Mouse (Mus musculus) midbrain, embryonic 10.5 days (tissue): Measurements from ENCODE around the gene Dusp10. TPM values are rescaled to one million over a fixed set of nuclear protein-coding genes. Genes with fewer than 3 reads are reported as not detected.
A peak's percentile ranks its signal among the peaks of the same experiment; 100 is the strongest.

Experiments used
- DNase-seq: peaks from one replicate; pipeline ENCODE4 v3.0.0-alpha.2; 2017; ENCODE audit warnings: low spot score
- H3K27ac ChIP-seq: fragments of 300-500 bp; sonication (generic); replicated peaks from 2 replicates; pipeline ENCODE4 v1.5.1; 2016; ENCODE audit warnings: mild to moderate bottlenecking
- H3K27me3 ChIP-seq: fragments of 300-500 bp; sonication (generic); 2 replicates; pipeline ENCODE4 v1.6.1; 2016; ENCODE audit warnings: low read depth, mild to moderate bottlenecking; ENCODE audit not compliant: poor library complexity, severe bottlenecking
- H3K36me3 ChIP-seq: fragments of 300-500 bp; sonication (generic); 2 replicates; pipeline ENCODE4 v1.6.1; 2016; ENCODE audit warnings: mild to moderate bottlenecking, moderate library complexity
- H3K4me1 ChIP-seq: fragments of 300-500 bp; sonication (generic); 2 replicates; pipeline ENCODE4 v1.6.1; 2016
- H3K4me3 ChIP-seq: fragments of 300-500 bp; sonication (generic); 2 replicates; pipeline ENCODE4 v1.5.1; 2016; ENCODE audit warnings: mild to moderate bottlenecking, moderate library complexity
- H3K9me3 ChIP-seq: fragments of 300-500 bp; sonication (generic); replicated peaks from 2 replicates; pipeline ENCODE4 v1.6.1; 2016; ENCODE audit warnings: mild to moderate bottlenecking
- WGBS: fragments of 180-500 bp; shearing (Covaris S2); methylation state at CpG from one replicate; pipeline ENCODE4 v1.1.7; 2016; 5-methylcytosine and 5-hydroxymethylcytosine counted together
- polyA plus RNA-seq: library from polyadenylated mRNA; unstranded; fragments of >200 nt; fragmentation: Nextera tagmentation; extraction: Ambion mirVana; gene quantifications from 2 replicates; pipeline ENCODE4 v1.2.1, GENCODE M21; 2016

Gene Dusp10
- polyA plus RNA-seq, 1 experiment from 2014 or later: 6.6 TPM

DNA sequence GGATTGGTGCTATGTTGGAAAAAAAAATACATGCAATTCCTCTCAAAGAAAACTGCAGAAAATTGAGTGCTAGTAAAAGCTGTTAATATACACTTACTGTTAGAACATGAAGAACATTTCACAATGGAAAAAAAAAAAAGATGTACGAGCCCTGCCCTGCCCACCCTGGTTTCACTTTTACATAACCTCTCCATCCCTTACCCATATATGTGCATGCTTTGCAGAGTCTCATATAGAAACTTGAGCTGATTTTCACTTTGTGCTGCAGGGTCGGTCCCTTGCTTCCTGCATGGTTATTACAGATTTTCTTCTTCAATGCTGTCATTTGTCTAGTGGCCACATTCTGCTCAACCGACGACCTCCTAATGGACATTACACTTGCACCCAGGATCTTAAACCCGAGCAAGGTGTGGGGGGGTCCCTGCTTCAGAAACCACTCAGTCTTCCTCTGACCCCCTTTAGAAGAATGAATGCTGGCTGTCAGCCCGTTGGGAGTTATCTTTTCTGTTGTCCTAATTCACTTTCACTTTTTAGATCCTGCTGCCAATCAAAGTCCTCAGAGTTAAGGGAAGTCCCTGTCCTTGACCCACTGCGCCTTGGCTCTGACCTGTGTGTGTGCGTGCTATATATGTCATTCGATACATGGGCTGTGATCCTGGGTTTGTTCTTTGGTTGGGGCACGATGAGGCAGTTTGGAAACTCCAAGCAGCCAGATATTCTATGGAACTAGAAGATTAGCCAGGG lies 35.7 kb downstream of the Dusp10 start:
- Histone ChIP-seq H3K27ac (no peak overlapping the region), H3K4me3 (no peak overlapping the region), H3K36me3 (no peaks in the 10 kb centered on the region), H3K27me3 (no peaks in the 10 kb centered on the region), H3K4me1 (no peaks in the 10 kb centered on the region), H3K9me3 (no peaks in the 10 kb centered on the region)
- WGBS: 86% methylated on average over 10 of the region's 10 CpGs
- DNase-seq: no peak

DNA sequence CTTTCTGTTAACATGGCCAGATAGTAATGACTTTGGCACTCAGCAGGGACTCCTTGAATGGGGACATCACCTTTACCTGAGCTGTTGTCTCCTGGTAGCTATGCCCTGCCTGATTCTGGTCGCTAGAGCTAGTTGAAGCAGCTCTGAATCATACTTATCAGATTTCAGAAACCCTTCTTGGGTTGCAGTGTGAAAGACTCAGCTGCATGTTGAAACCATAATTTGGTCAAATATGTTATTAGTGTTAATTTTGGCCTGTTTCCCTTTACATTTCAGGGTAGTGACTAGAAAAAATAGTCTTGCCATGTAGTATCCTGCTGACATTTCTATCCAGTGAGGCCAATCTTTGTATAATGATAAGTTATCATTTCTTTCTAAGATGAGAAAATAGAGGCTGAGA lies 38.2 kb downstream of the Dusp10 start:
- Histone ChIP-seq H3K27ac (no peak overlapping the region), H3K27me3 (no peaks in the 10 kb centered on the region), H3K4me1 (no peaks in the 10 kb centered on the region), H3K36me3 (no peaks in the 10 kb centered on the region), H3K9me3 (no peaks in the 10 kb centered on the region), H3K4me3 (no peak overlapping the region)
- no peak for DNase-seq
- WGBS: 60% methylated on average over 1 of the region's 1 CpGs

DNA sequence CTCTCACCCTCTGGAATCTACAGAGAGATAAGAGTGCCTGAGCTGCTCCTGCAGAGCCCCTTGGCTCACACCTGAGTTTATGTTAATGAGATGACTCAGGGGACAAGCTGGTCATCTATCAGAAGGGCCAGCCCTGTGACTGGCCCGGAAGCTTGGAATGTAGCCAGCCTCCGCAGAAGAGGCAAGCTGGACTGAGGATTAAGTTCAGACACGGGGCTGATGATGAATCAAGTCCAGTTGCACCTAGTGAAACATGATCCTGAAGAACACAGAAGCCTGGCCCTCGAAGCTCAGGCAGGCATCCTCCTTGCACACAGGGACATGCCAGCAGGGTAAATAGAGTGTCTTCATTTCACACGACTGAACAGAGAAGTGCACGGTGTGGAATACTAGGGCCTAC lies 38.7 kb downstream of the Dusp10 start:
- 51% methylated on average over 6 of the region's 6 CpGs for WGBS
- H3K4me3 ChIP-seq: no peak overlapping the region
- no peak for DNase-seq
- H3K4me1 ChIP-seq: no peaks in the 10 kb centered on the region
- no peaks in the 10 kb centered on the region for H3K27me3 ChIP-seq
- H3K27ac ChIP-seq: no peak overlapping the region
- H3K9me3 ChIP-seq: no peaks in the 10 kb centered on the region
- no peaks in the 10 kb centered on the region for H3K36me3 ChIP-seq

DNA sequence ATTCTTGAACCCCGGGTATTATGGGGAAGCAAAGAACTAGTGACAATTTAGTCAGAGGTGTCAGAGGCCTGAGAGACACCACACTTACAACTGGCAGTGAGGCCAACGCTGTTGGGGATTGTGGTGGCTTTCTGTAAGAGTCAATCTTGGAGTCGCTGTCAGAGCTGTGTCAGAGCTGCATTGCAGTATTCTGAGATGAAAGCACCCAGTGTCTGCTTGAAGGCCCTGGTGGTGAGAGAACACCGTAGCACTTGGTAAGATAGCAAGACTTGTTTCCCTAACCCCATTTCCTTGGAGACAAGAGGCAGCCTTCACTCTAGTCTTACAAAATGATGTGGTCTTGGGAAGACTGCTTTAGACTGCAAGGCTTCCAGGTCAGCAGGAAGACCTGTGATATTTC lies 39.2 kb downstream of the Dusp10 start:
- Histone ChIP-seq H3K4me1 (no peaks in the 10 kb centered on the region), H3K4me3 (no peak overlapping the region), H3K36me3 (no peaks in the 10 kb centered on the region), H3K27me3 (no peaks in the 10 kb centered on the region), H3K9me3 (no peaks in the 10 kb centered on the region), H3K27ac (no peak overlapping the region)
- no peak for DNase-seq
- 88% methylated on average over 4 of the region's 4 CpGs for WGBS

DNA sequence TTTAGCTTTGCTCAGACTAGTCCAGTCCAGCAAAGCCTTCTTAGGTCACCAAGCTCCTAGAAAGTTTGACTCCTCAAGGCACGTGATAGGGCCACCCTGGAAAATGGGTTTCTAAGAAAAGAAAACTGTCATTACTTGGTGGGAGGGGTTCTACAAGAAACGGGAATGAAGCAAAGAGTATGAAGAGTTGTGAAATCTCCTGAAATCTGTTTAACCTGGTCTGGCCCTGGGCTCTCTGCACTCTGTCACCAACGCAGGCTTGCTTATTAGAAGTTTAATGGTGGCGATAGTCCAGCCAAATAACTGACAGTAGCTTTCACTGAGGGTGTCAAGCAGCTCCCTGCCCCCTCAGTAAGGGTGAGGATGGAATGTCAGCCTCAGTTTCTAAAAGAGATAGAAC lies 40.0 kb downstream of the Dusp10 start:
- Histone ChIP-seq H3K27me3 (no peaks in the 10 kb centered on the region), H3K4me3 (no peak overlapping the region), H3K4me1 (no peaks in the 10 kb centered on the region), H3K36me3 (no peaks in the 10 kb centered on the region), H3K9me3 (no peaks in the 10 kb centered on the region), H3K27ac (no peak overlapping the region)
- 86% methylated on average over 4 of the region's 4 CpGs for WGBS
- DNase-seq: no peak

DNA sequence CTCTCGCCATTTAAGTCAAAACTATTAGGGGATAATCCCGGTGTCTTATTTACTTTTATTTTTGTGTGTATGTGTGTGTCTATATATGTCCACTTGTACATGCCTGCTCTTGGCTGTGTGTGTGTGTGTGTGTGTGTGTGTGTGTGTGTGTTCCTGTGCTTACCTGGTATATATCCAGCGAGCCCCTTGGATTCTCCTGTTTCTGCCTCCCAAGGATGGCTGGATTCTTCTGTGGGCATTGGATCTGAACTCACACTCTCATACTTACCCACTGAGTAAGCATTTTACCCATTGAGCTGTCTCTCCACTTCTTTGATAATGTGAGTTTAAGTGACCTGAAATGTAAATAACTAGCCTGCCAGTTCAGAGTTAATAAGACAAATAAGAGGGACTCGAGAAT lies 40.6 kb downstream of the Dusp10 start:
- Histone ChIP-seq H3K27me3 (no peaks in the 10 kb centered on the region), H3K27ac (no peak overlapping the region), H3K9me3 (no peaks in the 10 kb centered on the region), H3K4me3 (no peak overlapping the region), H3K4me1 (no peaks in the 10 kb centered on the region), H3K36me3 (no peaks in the 10 kb centered on the region)
- 89% methylated on average over 4 of the region's 4 CpGs for WGBS
- no peak for DNase-seq

DNA sequence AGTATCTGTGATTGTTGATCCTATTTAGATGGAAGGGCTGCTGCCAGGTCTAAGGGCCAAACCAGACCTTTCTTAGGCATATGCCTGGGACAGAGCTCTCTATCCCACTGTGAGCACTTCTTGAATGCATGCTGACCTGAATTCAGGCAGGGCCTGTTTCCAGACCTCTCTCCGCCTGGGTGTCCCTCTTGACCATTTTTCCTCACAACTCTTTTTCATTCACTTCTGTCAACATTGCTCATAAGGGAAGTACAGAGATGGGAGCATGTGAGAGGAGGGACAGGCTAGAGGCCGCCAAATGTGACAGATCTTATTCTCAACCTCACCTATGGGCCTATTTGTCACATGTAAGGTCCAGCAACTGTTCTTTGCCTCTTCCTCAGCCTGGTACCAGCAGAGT lies 41.1 kb downstream of the Dusp10 start:
- 93% methylated on average over 2 of the region's 2 CpGs for WGBS
- no peak for DNase-seq

DNA sequence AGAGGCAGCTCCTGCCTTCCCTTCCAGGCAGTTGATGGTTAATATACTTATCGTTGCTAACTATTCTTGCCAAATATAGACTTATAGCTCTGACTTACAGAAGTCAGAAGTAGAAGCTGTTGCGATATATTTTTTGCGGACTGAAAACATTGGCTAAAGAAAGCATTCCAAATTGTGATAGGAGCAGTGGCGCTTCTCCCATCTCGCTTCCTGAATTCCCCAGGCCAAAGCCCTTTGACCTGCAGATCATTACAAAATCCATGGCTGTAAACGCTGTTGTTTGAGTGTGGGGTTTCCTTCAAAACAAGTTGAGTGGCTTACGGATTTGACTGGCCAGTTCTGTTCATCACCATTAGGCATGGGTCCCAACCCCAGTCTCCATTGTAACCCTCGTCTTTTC lies 45.1 kb downstream of the Dusp10 start:
- H3K36me3 ChIP-seq: no peaks in the 10 kb centered on the region
- no peak overlapping the region for H3K4me3 ChIP-seq
- no peaks in the 10 kb centered on the region for H3K4me1 ChIP-seq
- H3K27ac ChIP-seq: no peak overlapping the region
- WGBS: 87% methylated on average over 8 of the region's 8 CpGs
- no peaks in the 10 kb centered on the region for H3K27me3 ChIP-seq
- no peak for DNase-seq
- no peaks in the 10 kb centered on the region for H3K9me3 ChIP-seq

More for the DNA sequence above, 41.1 kb downstream of the Dusp10 start:
- Histone ChIP-seq H3K4me3 (no peak overlapping the region), H3K27me3 (no peaks in the 10 kb centered on the region), H3K4me1 (no peaks in the 10 kb centered on the region), H3K27ac (no peak overlapping the region), H3K36me3 (no peaks in the 10 kb centered on the region), H3K9me3 (no peaks in the 10 kb centered on the region)

DNA sequence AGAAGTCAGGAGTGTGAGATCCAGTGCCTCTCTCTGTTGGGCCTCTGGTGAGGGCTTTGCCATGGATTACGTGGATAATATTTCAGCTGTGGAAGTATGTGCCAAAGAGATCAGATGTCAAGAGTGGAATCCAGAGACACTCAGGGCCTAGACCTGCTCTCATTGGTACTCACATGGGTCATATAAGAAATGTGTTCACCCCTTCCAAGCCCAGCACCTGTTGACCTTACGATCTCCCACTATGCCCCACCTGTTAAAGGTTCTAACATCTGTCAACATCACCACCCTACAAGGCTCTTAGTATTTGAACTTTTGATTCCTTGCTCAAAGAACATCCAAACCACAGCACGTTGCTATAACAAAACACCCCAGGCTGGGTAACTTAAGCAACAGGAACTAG lies 46.7 kb downstream of the Dusp10 start:
- no peak for DNase-seq
- 90% methylated on average over 3 of the region's 3 CpGs for WGBS

DNA sequence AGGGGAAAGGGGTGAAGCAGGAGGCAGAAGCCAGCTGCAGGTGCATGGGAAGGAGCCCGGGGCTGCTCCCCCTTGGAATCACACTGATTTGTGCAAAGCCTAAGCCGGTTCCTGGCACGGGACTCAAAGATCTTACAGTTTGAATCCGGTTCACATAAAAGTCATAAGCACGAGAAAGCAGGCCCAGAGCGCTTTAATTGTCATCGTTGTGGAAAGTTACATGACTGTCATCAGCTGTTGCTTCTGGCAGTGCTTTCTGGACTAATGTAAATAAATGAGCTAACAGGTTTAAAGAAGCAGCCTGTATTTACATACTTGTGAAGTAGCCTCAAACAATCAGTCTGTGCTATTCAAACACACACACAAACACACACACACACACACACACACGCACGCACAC lies 47.3 kb downstream of the Dusp10 start:
- no peak overlapping the region for H3K27ac ChIP-seq
- no peak overlapping the region for H3K4me3 ChIP-seq
- no peaks in the 10 kb centered on the region for H3K9me3 ChIP-seq
- H3K27me3 ChIP-seq: no peaks in the 10 kb centered on the region
- no peaks in the 10 kb centered on the region for H3K36me3 ChIP-seq
- WGBS: 87% methylated on average over 9 of the region's 9 CpGs
- DNase-seq: no peak
- no peaks in the 10 kb centered on the region; the same call in 1 of the 2 replicates for H3K4me1 ChIP-seq

More for the DNA sequence above, 46.7 kb downstream of the Dusp10 start:
- H3K4me1 ChIP-seq: no peaks in the 10 kb centered on the region
- no peaks in the 10 kb centered on the region for H3K36me3 ChIP-seq
- no peak overlapping the region for H3K4me3 ChIP-seq
- H3K27me3 ChIP-seq: no peaks in the 10 kb centered on the region
- no peaks in the 10 kb centered on the region for H3K9me3 ChIP-seq
- H3K27ac ChIP-seq: no peak overlapping the region

DNA sequence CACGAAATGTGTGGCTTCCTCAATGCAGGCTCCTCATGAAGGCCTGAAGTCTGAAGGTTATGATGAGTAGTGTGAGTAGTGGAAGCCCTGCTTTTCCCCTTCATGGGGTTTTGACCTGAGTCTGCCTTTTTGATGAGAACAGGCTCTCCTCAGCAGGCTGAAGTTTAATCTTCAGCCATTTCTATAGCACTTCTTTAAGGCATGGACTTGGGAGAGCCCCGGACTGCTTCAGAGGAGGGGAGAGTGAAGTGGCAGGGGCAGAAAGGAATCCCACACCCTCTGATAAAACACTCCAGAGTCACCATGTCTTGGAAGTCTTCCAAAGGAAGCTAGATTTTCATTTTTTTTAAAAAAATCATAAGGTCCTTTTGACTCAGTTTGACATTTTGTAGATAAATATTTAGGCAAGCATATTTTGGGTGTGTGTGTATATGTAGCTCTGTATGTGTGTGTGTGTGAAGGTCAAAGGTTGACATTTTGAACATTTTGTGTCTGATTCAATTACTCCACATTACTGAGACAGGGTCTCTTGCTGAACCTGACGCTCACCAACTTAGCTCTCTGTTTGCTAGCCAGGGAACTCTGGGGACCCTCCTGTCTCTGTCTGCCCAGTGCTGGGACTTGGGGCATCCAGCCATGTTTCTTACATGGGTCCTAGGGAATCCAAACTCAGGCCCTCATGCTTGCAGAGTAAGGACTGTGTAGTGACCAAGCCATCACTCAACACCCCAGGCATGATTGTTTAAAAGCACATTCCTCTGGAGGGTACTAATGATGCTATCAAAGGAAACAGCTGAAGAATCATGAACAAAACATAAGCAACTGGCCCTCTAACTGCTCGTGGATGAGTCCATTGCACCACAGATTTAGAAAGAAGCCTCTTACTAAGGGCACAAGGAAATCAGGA lies 48.0 kb downstream of the Dusp10 start:
- Histone ChIP-seq H3K27ac (no peak overlapping the region), H3K4me1 (peaks cover 7% of the 10 kb centered on the region), H3K9me3 (no peaks in the 10 kb centered on the region), H3K27me3 (no peaks in the 10 kb centered on the region), H3K4me3 (no peak overlapping the region), H3K36me3 (no peaks in the 10 kb centered on the region)
- WGBS: 61% methylated on average over 4 of the region's 4 CpGs
- no peak for DNase-seq

DNA sequence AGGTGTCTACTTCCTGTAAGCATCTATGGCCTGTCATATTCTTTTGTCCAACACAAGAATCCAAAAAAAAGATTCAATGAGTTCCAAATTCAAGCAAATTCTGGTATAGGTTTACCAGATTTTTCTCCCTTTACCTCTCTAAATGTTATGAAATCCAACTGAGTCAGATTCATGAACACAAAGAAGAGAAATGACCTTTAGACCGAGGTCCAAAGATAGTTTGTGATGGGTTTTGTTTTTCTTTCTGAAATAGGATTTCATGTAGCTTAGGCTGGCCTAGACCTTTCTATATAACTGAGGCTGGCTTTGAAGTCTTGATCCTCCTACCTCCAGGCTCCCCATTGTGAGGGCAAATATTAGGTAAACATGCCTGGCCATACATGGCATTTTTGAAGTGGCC lies 48.8 kb downstream of the Dusp10 start:
- Histone ChIP-seq H3K27ac (no peak overlapping the region), H3K36me3 (no peaks in the 10 kb centered on the region), H3K4me1 (peaks cover 15% of the 10 kb centered on the region), H3K4me3 (no peak overlapping the region), H3K9me3 (no peaks in the 10 kb centered on the region), H3K27me3 (no peaks in the 10 kb centered on the region)
- 85% methylated on average over 1 of the region's 1 CpGs for WGBS
- no peak for DNase-seq

DNA sequence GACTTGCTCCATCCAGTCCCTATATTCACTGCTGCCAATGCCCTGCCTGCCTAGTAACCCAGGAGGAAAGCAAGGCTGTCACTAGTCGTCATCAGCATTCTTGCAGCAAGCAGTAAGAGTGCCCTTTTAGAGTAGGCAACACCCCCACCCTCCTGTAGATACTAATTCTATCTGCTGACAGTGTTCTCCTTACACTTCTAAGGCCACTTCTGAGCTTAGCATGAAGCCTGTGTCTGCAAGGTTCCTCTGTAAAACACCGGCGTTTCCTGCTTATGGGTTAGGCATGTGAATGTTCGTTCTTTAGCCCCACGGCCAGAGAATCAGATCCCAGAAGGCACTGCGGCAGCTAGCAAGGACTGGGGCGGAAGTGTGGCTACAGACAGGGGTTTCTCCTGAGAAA lies 51.2 kb downstream of the Dusp10 start:
- 88% methylated on average over 7 of the region's 7 CpGs for WGBS
- no peak for DNase-seq

More for the DNA sequence above, 51.2 kb downstream of the Dusp10 start:
- Histone ChIP-seq H3K27me3 (no peaks in the 10 kb centered on the region), H3K9me3 (no peaks in the 10 kb centered on the region), H3K27ac (0 out of 2 replicates have a peak overlapping the region, but pooled peaks have one; percentile 10), H3K4me3 (no peak overlapping the region), H3K4me1 (peaks cover 17% of the 10 kb centered on the region), H3K36me3 (peaks cover 9% of the 10 kb centered on the region)
